Mouse (Mus musculus) stomach, postnatal 0 days (tissue): ENCODE data around the gene Rp9. TPM values are rescaled to one million over a fixed set of nuclear protein-coding genes. Genes with fewer than 3 reads are reported as not detected.

Source experiments
- ATAC-seq: fragments of 200-750 bp; cut with Nextera tagmentation; 2 replicates; pipeline ENCODE4 v1.8.0; 2017; ENCODE audit not compliant: low FRiP score, low TSS enrichment
- DNase-seq: peaks from one replicate; pipeline ENCODE4 v3.0.0-alpha.2; 2016; ENCODE audit warnings: low spot score
- H3K27ac ChIP-seq: fragments of 300-500 bp; sonication (generic); replicated peaks from 2 replicates; pipeline ENCODE4 v1.5.1; 2014; ENCODE audit warnings: mild to moderate bottlenecking, control low read depth
- H3K27me3 ChIP-seq: fragments of 300-500 bp; sonication (generic); 2 replicates; pipeline ENCODE4 v1.6.1; 2014; ENCODE audit warnings: low read length; ENCODE audit not compliant: control insufficient read depth, insufficient read depth
- H3K36me3 ChIP-seq: fragments of 300-500 bp; sonication (generic); 2 replicates; pipeline ENCODE4 v1.6.1; 2014; ENCODE audit warnings: low read length, mixed read lengths; ENCODE audit not compliant: control insufficient read depth, insufficient read depth
- H3K4me1 ChIP-seq: fragments of 300-500 bp; sonication (generic); replicated peaks from 2 replicates; pipeline ENCODE4 v1.6.1; 2014; ENCODE audit warnings: antibody characterized with exemption; ENCODE audit not compliant: control insufficient read depth, insufficient read depth
- H3K4me2 ChIP-seq: fragments of 300-500 bp; sonication (generic); replicated peaks from 2 replicates; pipeline ENCODE4 v1.6.1; 2014; ENCODE audit warnings: low read depth, mild to moderate bottlenecking, control low read depth, moderate library complexity
- H3K4me3 ChIP-seq: fragments of 300-500 bp; sonication (generic); 2 replicates; pipeline ENCODE4 v1.5.1; 2014; ENCODE audit warnings: low read depth, low read length, control low read depth
- H3K9ac ChIP-seq: fragments of 300-500 bp; sonication (generic); 2 replicates; pipeline ENCODE4 v1.6.1; 2014; ENCODE audit warnings: mild to moderate bottlenecking, low read length, control low read depth, mixed read lengths
- H3K9me3 ChIP-seq: fragments of 300-500 bp; sonication (generic); 2 replicates; pipeline ENCODE4 v1.6.1; 2016; ENCODE audit warnings: low read length; ENCODE audit not compliant: control insufficient read depth
- CTCF ChIP-seq: IDR thresholded peaks from 2 replicates; pipeline ENCODE4 v1.5.1; 2016; ENCODE audit warnings: antibody characterized with exemption, low read depth, mild to moderate bottlenecking, moderate library complexity
- EP300 ChIP-seq: optimal IDR thresholded peaks from 2 replicates; pipeline ENCODE3; 2016; ENCODE audit warnings: antibody characterized with exemption
- WGBS: fragments of 180-500 bp; shearing (Covaris S2); extraction: QIAGEN DNeasy Blood & Tissue Kit; methylation state at CpG from one replicate; pipeline ENCODE4 v1.1.7; 2014; 5-methylcytosine and 5-hydroxymethylcytosine counted together
- polyA plus RNA-seq: library from polyadenylated mRNA; unstranded; fragments of >200 nt; fragmentation: Nextera tagmentation; extraction: Ambion mirVana; gene quantifications from 2 replicates; pipeline ENCODE4 v1.2.1, GENCODE M21; 2015

Rp9 gene
- polyA plus RNA-seq, 1 experiment from 2014 or later = 65.0 TPM

DNA sequence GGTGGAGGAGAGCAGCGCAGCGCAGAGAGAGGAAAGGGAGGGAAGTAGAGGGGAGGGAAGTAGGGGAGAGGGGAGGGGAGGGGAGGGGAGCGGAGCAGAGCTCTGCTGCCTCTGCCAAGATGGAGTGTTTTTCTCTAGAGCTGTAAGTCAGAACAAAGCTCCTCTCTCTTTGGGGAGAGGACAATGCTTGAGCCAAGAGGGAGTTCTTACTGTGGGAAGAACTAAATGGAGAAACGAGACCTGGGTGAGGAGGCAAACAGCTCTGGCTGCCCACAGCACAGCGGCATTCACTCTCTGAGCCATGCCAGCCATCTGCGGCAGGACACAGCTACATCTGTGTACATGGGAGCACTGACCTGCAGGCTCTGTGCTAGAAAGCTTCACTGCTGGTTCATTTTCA is 101.5 kb downstream of the Rp9 start:
- no peak overlapping the region for H3K4me3 ChIP-seq
- no peak overlapping the region for H3K4me2 ChIP-seq
- peaks cover 12% of the 10 kb centered on the region for H3K36me3 ChIP-seq
- 60% methylated on average over 6 of the region's 6 CpGs for WGBS
- H3K27me3 ChIP-seq = no peaks in the 10 kb centered on the region
- H3K27ac ChIP-seq = peak overlapping the region; percentile 69; the same call in 1 of the 2 replicates
- DNase-seq (no peak), ATAC-seq (no peak)
- no peaks in the 10 kb centered on the region for H3K9me3 ChIP-seq
- TF ChIP-seq EP300 (no peak), CTCF (no peak)
- H3K9ac ChIP-seq = no peak overlapping the region
- H3K4me1 ChIP-seq = no peaks in the 10 kb centered on the region

- Histone ChIP-seq H3K4me2 (no peak overlapping the region), H3K4me1 (no peaks in the 10 kb centered on the region), H3K4me3 (no peak overlapping the region), H3K27me3 (no peaks in the 10 kb centered on the region), H3K9me3 (no peaks in the 10 kb centered on the region), H3K9ac (no peak overlapping the region), H3K27ac (no peak overlapping the region), H3K36me3 (peaks cover 10% of the 10 kb centered on the region; the same call in 1 of the 2 replicates)
- WGBS = 95% methylated on average over 10 of the region's 10 CpGs
- ATAC-seq (no peak), DNase-seq (no peak)
- TF ChIP-seq EP300 (no peak), CTCF (no peak)
Observed at GRCm38 (mm10) chr9:22366621-22367020, 102.9 kb downstream of the Rp9 start.

DNA sequence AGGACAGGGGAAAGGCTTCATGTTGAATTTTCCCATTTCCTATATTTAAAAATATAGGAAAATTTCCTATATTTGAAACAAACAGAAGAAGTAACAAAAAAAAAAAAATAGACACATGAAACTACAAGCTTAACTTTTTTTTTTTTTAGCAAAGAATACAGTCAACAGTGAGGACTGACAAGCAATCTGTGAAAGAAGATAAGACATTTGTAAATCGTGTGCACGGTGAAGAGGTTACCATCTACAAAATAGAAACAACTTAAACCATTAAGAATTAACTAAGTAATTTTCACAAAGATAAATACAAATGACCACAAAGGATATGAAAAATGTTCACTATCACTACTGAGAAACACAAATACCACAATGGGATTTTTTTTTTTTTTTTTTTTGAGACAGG is 103.3 kb downstream of the Rp9 start:
- Histone ChIP-seq H3K4me3 (no peak overlapping the region), H3K27me3 (no peaks in the 10 kb centered on the region), H3K27ac (no peak overlapping the region), H3K4me1 (no peaks in the 10 kb centered on the region), H3K4me2 (no peak overlapping the region), H3K9ac (no peak overlapping the region), H3K36me3 (0 out of 2 replicates have a peak, but pooled peaks cover 8% of the 10 kb centered on the region), H3K9me3 (no peaks in the 10 kb centered on the region)
- ATAC-seq (no peak), DNase-seq (no peak)
- TF ChIP-seq CTCF (no peak), EP300 (no peak)
- WGBS = 89% methylated on average over 2 of the region's 2 CpGs

Other genes with a start within 250 kb of the Rp9 start
- 12.2 and 12.9 TPM in 2 replicates for gene Zfp809, start 244.0 kb downstream of the Rp9 start, polyA plus RNA-seq
- 1.2 and 1.4 TPM in 2 replicates for gene Zfp599, start 209.8 kb downstream of the Rp9 start, polyA plus RNA-seq
- gene Zfp810, start 162.1 kb downstream of the Rp9 start, polyA plus RNA-seq = 10.1 and 10.2 TPM in 2 replicates
- gene Anln, start 80.6 kb downstream of the Rp9 start, polyA plus RNA-seq = 13.3 and 15.7 TPM in 2 replicates
- 2.2 and 2.8 TPM in 2 replicates for gene 9530077C05Rik, start 58.2 kb downstream of the Rp9 start, polyA plus RNA-seq
- not detected in 2 replicates for gene Gm17545, start 15.5 kb downstream of the Rp9 start, polyA plus RNA-seq
- 4.0 and 5.8 TPM in 2 replicates for gene Bbs9, start 6.0 kb upstream of the Rp9 start, polyA plus RNA-seq